Mouse (Mus musculus) CH12.LX (cell line): ENCODE measurements around the gene Zmynd8.

Experiments
- CTCF ChIP-seq, 2 experiments: IDR thresholded peaks in 1 of 2; conservative IDR thresholded peaks in 1 of 2; 2 replicates each; pipeline ENCODE4 v1.5.1; 2011 to 2012; ENCODE audit warnings: low read depth in 2 of 2, low read length in 2 of 2, improper control_type of control experiment in 1 of 2, inconsistent platforms in 1 of 2, mild to moderate bottlenecking in 1 of 2, moderate library complexity in 1 of 2
- GABPA ChIP-seq: IDR thresholded peaks from 2 replicates; pipeline ENCODE4 v1.6.1; 2012; ENCODE audit warnings: low read depth, low read length, improper control_type of control experiment, inconsistent platforms; ENCODE audit not compliant: insufficient replicate concordance
- MAZ ChIP-seq: IDR thresholded peaks from 2 replicates; pipeline ENCODE4 v1.6.1; 2012; ENCODE audit warnings: low read depth, mild to moderate bottlenecking, inconsistent platforms, low read length, improper control_type of control experiment, moderate library complexity

DNA sequence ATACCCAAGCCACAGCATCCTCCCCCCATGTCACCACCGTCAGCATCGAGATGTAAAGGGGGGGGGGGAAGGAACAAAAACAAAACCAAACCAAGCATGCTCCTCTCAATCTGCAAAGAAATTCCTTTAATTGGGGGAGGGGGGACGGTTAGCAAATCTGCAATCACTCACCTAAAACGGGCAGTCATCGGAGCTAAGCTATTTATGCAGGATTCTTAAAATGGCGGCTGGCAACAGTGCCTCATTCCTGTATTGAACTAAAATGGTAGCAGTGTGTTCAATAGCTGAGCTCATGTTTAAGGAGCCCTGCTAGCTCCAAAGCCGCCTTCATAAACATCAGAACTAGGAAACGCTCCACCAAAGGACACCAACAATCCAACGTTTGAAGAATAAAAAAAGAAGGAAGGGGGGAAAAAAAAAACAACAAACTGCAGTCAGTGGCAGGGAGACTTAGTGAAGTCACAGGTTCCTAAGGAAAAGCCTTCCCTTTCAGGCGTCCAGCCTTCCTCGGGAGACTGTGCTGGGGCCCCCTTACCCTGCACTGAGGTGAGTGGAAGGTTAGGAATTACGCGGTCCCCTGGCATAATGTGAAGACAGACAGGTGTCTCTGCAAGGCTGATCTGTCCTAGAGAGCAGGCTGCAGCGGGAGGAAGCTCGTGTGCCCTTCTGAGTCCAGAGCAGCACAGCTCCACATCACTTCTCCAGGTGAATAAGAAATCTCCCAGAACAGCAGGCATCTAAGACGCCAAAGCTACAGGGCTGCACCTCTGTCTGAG is 19.2 kb downstream of the Zmynd8 start:
- TF ChIP-seq MAZ, result no peak
- no peak for TF ChIP-seq GABPA
- no peak for TF ChIP-seq CTCF (conservative IDR thresholded peaks at IDR 0.05 in 1 of 2, IDR thresholded peaks at IDR 0.05 in 1 of 2; ENCODE audit: low read depth in 2 of 2, low read length in 2 of 2)
